Mouse (Mus musculus): ENCODE data around the gene Scamp1. TPM values are rescaled to one million over a fixed set of nuclear protein-coding genes. Genes with fewer than 3 reads are reported as not detected.
"Not testable (repeated sequence)": the region's sequence is repeated elsewhere in the genome, so short reads cannot be mapped to it uniquely, and the experiment has no call there.

The Scamp1 gene
- polyA plus RNA-seq (2015; fragmentation: Nextera tagmentation; extraction: Ambion mirVana): 148 and 167 TPM in 2 replicates

- under 1% methylated on average over 62 of the region's 62 CpGs for WGBS
Observed at GRCm38 (mm10) chr13:94285281-94285871, at the start of gene Scamp1. TSS of gene Scamp1 (minus strand) at chr13:94285857.

GRCm38 (mm10) chr13:94330392-94330979 is 44.8 kb upstream of the Scamp1 start:
- Histone ChIP-seq H3K9ac (replicated peaks) (no peak overlapping the region), H3K27me3 (replicated peaks) (no peaks in the 10 kb centered on the region), H3K4me3 (replicated peaks) (no peak overlapping the region), H3K36me3 (no peaks in the 10 kb centered on the region), H3K4me1 (peaks cover 3% of the 10 kb centered on the region), H3K9me3 (replicated peaks) (no peaks in the 10 kb centered on the region), H3K27ac (replicated peaks) (peak overlapping the region; percentile 69), H3K4me2 (no peak overlapping the region)
- 43% methylated on average over 3 of the region's 3 CpGs for WGBS
- peak; percentile 73 for ATAC-seq (ENCODE audit: low FRiP score)

More at GRCm38 (mm10) chr13:94285281-94285871, at the start of gene Scamp1:
- Histone ChIP-seq H3K9me3 (replicated peaks) (no peaks in the 10 kb centered on the region), H3K4me3 (replicated peaks) (peak within 1 kb of the TSS; percentile 99), H3K27ac (replicated peaks) (peak within 1 kb of the TSS; percentile 91), H3K4me1 (peaks cover 37% of the 10 kb centered on the region), H3K4me2 (peak within 1 kb of the TSS; percentile 78), H3K27me3 (replicated peaks) (no peaks in the 10 kb centered on the region), H3K9ac (replicated peaks) (peak within 1 kb of the TSS; percentile 95), H3K36me3 (no peaks in the 10 kb centered on the region)
- ATAC-seq (ENCODE audit: low FRiP score): peak; percentile 96

- H3K4me1 ChIP-seq; H3K9me3 ChIP-seq (replicated peaks); H3K9ac ChIP-seq (replicated peaks); H3K4me3 ChIP-seq (replicated peaks); H3K36me3 ChIP-seq; H3K27ac ChIP-seq (replicated peaks); H3K27me3 ChIP-seq (replicated peaks); H3K4me2 ChIP-seq; ATAC-seq (ENCODE audit: low FRiP score): not testable (repeated sequence)
- WGBS: 97% methylated on average over 6 of the region's 6 CpGs
Observed at GRCm38 (mm10) chr13:94329005-94329404, 43.3 kb upstream of the Scamp1 start.

- H3K27ac ChIP-seq (replicated peaks): no peak overlapping the region
- WGBS: 79% methylated on average over 3 of the region's 3 CpGs
- H3K4me1 ChIP-seq: peaks cover 3% of the 10 kb centered on the region
- no peaks in the 10 kb centered on the region for H3K36me3 ChIP-seq
- H3K27me3 ChIP-seq (replicated peaks): no peaks in the 10 kb centered on the region
- no peak for ATAC-seq (ENCODE audit: low FRiP score)
- no peak overlapping the region for H3K9ac ChIP-seq (replicated peaks)
- no peak overlapping the region for H3K4me3 ChIP-seq (replicated peaks)
- H3K9me3 ChIP-seq (replicated peaks): 0 out of 2 replicates have a peak, but pooled peaks cover under 1% of the 10 kb centered on the region
- H3K4me2 ChIP-seq: no peak overlapping the region
Observed at GRCm38 (mm10) chr13:94328063-94328462, 42.4 kb upstream of the Scamp1 start.

GRCm38 (mm10) chr13:94322475-94322874 is 36.8 kb upstream of the Scamp1 start:
- ATAC-seq (ENCODE audit: low FRiP score): no peak
- Histone ChIP-seq H3K27me3 (replicated peaks) (no peaks in the 10 kb centered on the region), H3K4me3 (replicated peaks) (no peak overlapping the region), H3K4me2 (no peak overlapping the region), H3K9ac (replicated peaks) (no peak overlapping the region), H3K4me1 (no peaks in the 10 kb centered on the region), H3K27ac (replicated peaks) (no peak overlapping the region), H3K9me3 (replicated peaks) (0 out of 2 replicates have a peak, but pooled peaks cover 4% of the 10 kb centered on the region), H3K36me3 (no peaks in the 10 kb centered on the region)
- WGBS: 92% methylated on average over 4 of the region's 4 CpGs

- ATAC-seq (ENCODE audit: low FRiP score): no peak
Observed at GRCm38 (mm10) chr13:94321094-94321792, 35.6 kb upstream of the Scamp1 start.

GRCm38 (mm10) chr13:94316975-94317511 is 31.4 kb upstream of the Scamp1 start:
- H3K9ac ChIP-seq (replicated peaks): no peak overlapping the region
- no peaks in the 10 kb centered on the region for H3K27me3 ChIP-seq (replicated peaks)
- WGBS: 29% methylated on average over 10 of the region's 10 CpGs
- no peaks in the 10 kb centered on the region for H3K36me3 ChIP-seq
- H3K4me2 ChIP-seq: no peak overlapping the region
- H3K4me1 ChIP-seq: 0 out of 2 replicates have a peak, but pooled peaks cover 3% of the 10 kb centered on the region
- H3K27ac ChIP-seq (replicated peaks): peak overlapping the region; percentile 18; the same call in 1 of the 2 replicates
- no peak for ATAC-seq (ENCODE audit: low FRiP score)
- H3K9me3 ChIP-seq (replicated peaks): no peaks in the 10 kb centered on the region
- H3K4me3 ChIP-seq (replicated peaks): no peak overlapping the region

More at GRCm38 (mm10) chr13:94321094-94321792, 35.6 kb upstream of the Scamp1 start:
- Histone ChIP-seq H3K27me3 (replicated peaks) (no peaks in the 10 kb centered on the region), H3K9ac (replicated peaks) (no peak overlapping the region), H3K27ac (replicated peaks) (no peak overlapping the region), H3K9me3 (replicated peaks) (0 out of 2 replicates have a peak, but pooled peaks cover 4% of the 10 kb centered on the region), H3K4me1 (0 out of 2 replicates have a peak, but pooled peaks cover 3% of the 10 kb centered on the region), H3K4me3 (replicated peaks) (no peak overlapping the region), H3K36me3 (no peaks in the 10 kb centered on the region), H3K4me2 (no peak overlapping the region)
- 83% methylated on average over 1 of the region's 1 CpGs for WGBS

- not testable (repeated sequence) for H3K27me3 ChIP-seq (replicated peaks); H3K4me1 ChIP-seq; H3K4me2 ChIP-seq; ATAC-seq (ENCODE audit: low FRiP score); H3K9me3 ChIP-seq (replicated peaks); H3K4me3 ChIP-seq (replicated peaks); H3K36me3 ChIP-seq; H3K9ac ChIP-seq (replicated peaks); H3K27ac ChIP-seq (replicated peaks)
- 90% methylated on average over 8 of the region's 8 CpGs for WGBS
Observed at GRCm38 (mm10) chr13:94312812-94313211, 27.2 kb upstream of the Scamp1 start.

- 50% methylated on average over 2 of the region's 2 CpGs for WGBS
Observed at GRCm38 (mm10) chr13:94308279-94308678, 22.6 kb upstream of the Scamp1 start.

GRCm38 (mm10) chr13:94307531-94307930 is 21.9 kb upstream of the Scamp1 start:
- Histone ChIP-seq H3K27ac (replicated peaks) (peak overlapping the region; percentile 75; the same call in 1 of the 2 replicates), H3K4me3 (replicated peaks) (no peak overlapping the region), H3K9ac (replicated peaks) (no peak overlapping the region), H3K27me3 (replicated peaks) (no peaks in the 10 kb centered on the region), H3K9me3 (replicated peaks) (no peaks in the 10 kb centered on the region), H3K36me3 (no peaks in the 10 kb centered on the region), H3K4me2 (peak overlapping the region; percentile 54; the same call in 1 of the 2 replicates), H3K4me1 (peaks cover 19% of the 10 kb centered on the region)
- 91% methylated on average over 7 of the region's 7 CpGs for WGBS
- peak; percentile 4; the same call in 1 of the 2 replicates for ATAC-seq (ENCODE audit: low FRiP score)

More at GRCm38 (mm10) chr13:94308279-94308678, 22.6 kb upstream of the Scamp1 start:
- no peak overlapping the region for H3K4me3 ChIP-seq (replicated peaks)
- no peaks in the 10 kb centered on the region for H3K36me3 ChIP-seq
- no peak for ATAC-seq (ENCODE audit: low FRiP score)
- H3K27me3 ChIP-seq (replicated peaks): no peaks in the 10 kb centered on the region
- H3K27ac ChIP-seq (replicated peaks): no peak overlapping the region
- H3K9ac ChIP-seq (replicated peaks): no peak overlapping the region
- peaks cover 19% of the 10 kb centered on the region for H3K4me1 ChIP-seq
- no peaks in the 10 kb centered on the region for H3K9me3 ChIP-seq (replicated peaks)
- H3K4me2 ChIP-seq: no peak overlapping the region

- peak overlapping the region; percentile 54 for H3K4me2 ChIP-seq
- H3K9me3 ChIP-seq (replicated peaks): no peaks in the 10 kb centered on the region
- 16% methylated on average over 5 of the region's 5 CpGs for WGBS
- ATAC-seq (ENCODE audit: low FRiP score): peak; percentile 54; the same call in 1 of the 2 replicates
- 0 out of 2 replicates have a peak overlapping the region, but pooled peaks have one; percentile 14 for H3K9ac ChIP-seq (replicated peaks)
- H3K4me1 ChIP-seq: peaks cover 19% of the 10 kb centered on the region
- peak overlapping the region; percentile 21 for H3K4me3 ChIP-seq (replicated peaks)
- H3K27me3 ChIP-seq (replicated peaks): no peaks in the 10 kb centered on the region
- peak overlapping the region; percentile 75 for H3K27ac ChIP-seq (replicated peaks)
- no peaks in the 10 kb centered on the region for H3K36me3 ChIP-seq
Observed at GRCm38 (mm10) chr13:94306968-94307289, 21.3 kb upstream of the Scamp1 start.
